Mouse (Mus musculus) intestine, embryonic 14.5 days (tissue): ENCODE measurements around the gene Chst10. TPM values are rescaled to one million over a fixed set of nuclear protein-coding genes. Genes with fewer than 3 reads are reported as not detected.

Experiments used
- ATAC-seq: fragments of 200-750 bp; cut with Nextera tagmentation; replicated peaks from 2 replicates; pipeline ENCODE4 v1.8.0; 2017; ENCODE audit warnings: low read depth, moderate number of reproducible peaks, moderate TSS enrichment, moderate library complexity; ENCODE audit not compliant: low FRiP score, low TSS enrichment
- DNase-seq: peaks from one replicate; pipeline ENCODE4 v3.0.0-alpha.2; 2018; ENCODE audit warnings: low spot score
- H3K27ac ChIP-seq: fragments of 300-500 bp; sonication (generic); 2 replicates; pipeline ENCODE4 v1.5.1; 2014; ENCODE audit warnings: low read depth, mild to moderate bottlenecking, control low read depth
- H3K27me3 ChIP-seq: fragments of 300-500 bp; sonication (generic); replicated peaks from 2 replicates; pipeline ENCODE4 v1.6.1; 2014; ENCODE audit warnings: low read length, control low read depth; ENCODE audit not compliant: control insufficient read depth, insufficient read depth
- H3K36me3 ChIP-seq: fragments of 300-500 bp; sonication (generic); 2 replicates; pipeline ENCODE4 v1.6.1; 2014; ENCODE audit warnings: low read length, control low read depth; ENCODE audit not compliant: control insufficient read depth, insufficient read depth
- H3K4me1 ChIP-seq: fragments of 300-500 bp; sonication (generic); replicated peaks from 2 replicates; pipeline ENCODE4 v1.6.1; 2014; ENCODE audit warnings: low read length, control low read depth, mixed read lengths; ENCODE audit not compliant: control insufficient read depth, insufficient read depth
- H3K4me2 ChIP-seq: fragments of 300-500 bp; sonication (generic); 2 replicates; pipeline ENCODE4 v1.6.1; 2014; ENCODE audit warnings: low read length
- H3K4me3 ChIP-seq: fragments of 300-500 bp; sonication (generic); 2 replicates; pipeline ENCODE4 v1.5.1; 2014; ENCODE audit warnings: low read depth, low read length, control low read depth, mixed read lengths
- H3K9ac ChIP-seq: fragments of 300-500 bp; sonication (generic); 2 replicates; pipeline ENCODE4 v1.6.1; 2014; ENCODE audit warnings: mild to moderate bottlenecking, low read length
- H3K9me3 ChIP-seq: fragments of 300-500 bp; sonication (generic); 2 replicates; pipeline ENCODE4 v1.6.1; 2016; ENCODE audit warnings: low read length, control low read depth; ENCODE audit not compliant: control insufficient read depth
- WGBS: fragments of 180-500 bp; shearing (Covaris S2); extraction: QIAGEN DNeasy Blood & Tissue Kit; methylation state at CpG from one replicate; pipeline ENCODE4 v1.1.7; 2014; 5-methylcytosine and 5-hydroxymethylcytosine counted together
- polyA plus RNA-seq: library from polyadenylated mRNA; unstranded; fragments of >200 nt; fragmentation: Nextera tagmentation; extraction: Ambion mirVana; gene quantifications from 2 replicates; pipeline ENCODE4 v1.2.1, GENCODE M21; 2014

Gene Chst10
- polyA plus RNA-seq = 6.2 and 6.4 TPM in 2 replicates

DNA sequence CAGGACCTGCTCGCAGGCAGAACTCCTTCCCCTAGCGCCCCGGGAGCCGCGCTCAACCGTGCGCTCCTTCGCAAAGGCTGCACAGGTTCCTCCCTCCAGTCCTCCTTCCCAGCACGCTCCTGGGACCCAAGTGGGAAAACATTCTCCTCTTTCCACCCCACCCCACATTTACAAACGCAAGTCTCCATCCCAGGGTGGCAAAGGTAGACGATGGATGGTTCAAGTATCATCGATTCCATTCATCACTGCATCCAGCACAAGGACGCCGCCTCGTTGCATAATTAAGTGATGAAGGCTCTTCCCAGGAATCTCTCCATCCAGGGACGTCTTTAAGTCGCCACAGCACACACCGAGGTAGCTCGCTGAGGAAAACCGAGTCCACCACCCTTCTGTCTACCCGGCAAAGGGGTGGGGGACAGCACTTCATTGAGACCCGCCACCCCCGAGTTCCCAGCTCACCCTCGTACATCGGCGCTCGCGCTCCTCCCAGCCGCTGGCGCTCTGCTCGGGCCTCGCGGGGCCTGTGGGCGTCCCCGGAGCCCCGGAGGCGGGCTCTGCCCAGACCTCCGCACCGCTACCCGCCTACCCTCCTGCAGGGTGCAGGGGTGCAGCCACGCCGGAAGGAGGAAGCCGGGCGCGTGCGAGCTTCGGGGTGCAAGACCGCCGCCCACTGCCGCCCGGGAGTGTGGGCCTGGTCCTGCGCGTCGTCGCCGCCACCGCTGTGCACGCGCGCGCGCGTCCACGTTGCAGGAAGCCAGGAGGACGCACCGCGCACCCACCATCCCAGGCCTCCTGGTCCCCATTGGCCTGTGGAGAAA, at the start of gene Chst10:
Gene Chst10 (minus strand): TSS at position 731 of the 818 bp plus-strand sequence.
- Histone ChIP-seq H3K9ac (peak within 1 kb of the TSS; percentile 51), H3K9me3 (no peaks in the 10 kb centered on the region), H3K27me3 (no peaks in the 10 kb centered on the region; the same call in 1 of the 2 replicates), H3K4me1 (no peaks in the 10 kb centered on the region), H3K27ac (no peak within 1 kb of the TSS), H3K4me2 (peak within 1 kb of the TSS; percentile 82), H3K36me3 (no peaks in the 10 kb centered on the region), H3K4me3 (peak within 1 kb of the TSS; percentile 60)
- ATAC-seq (peak; percentile 90), DNase-seq (peak; percentile 83)
- under 1% methylated on average over 67 of the region's 67 CpGs for WGBS

DNA sequence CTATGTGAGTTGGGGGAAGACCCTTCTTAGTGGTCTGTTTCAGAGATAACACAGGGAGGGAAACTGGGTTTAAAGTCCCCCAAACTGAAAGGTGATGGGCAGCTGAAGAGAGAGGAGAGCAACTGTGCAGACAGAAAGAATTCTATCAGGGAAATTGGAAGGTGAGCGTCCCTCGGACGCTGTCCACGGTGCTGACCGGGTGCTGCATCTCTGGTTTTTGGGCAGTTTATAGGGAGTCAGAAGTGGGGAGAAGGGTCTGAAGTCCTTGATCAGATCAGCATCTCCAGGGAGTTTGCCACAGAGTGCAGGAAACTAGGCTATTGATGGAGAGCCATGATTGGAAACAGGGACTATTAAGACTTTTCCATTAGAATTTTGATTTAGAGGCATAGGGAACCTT, 41.6 kb upstream of the Chst10 start:
- Histone ChIP-seq H3K36me3 (no peaks in the 10 kb centered on the region), H3K4me2 (no peak overlapping the region), H3K9ac (no peak overlapping the region), H3K27me3 (no peaks in the 10 kb centered on the region), H3K4me1 (no peaks in the 10 kb centered on the region), H3K4me3 (no peak overlapping the region), H3K9me3 (no peaks in the 10 kb centered on the region), H3K27ac (no peak overlapping the region)
- ATAC-seq = no peak
- peak; percentile 84 for DNase-seq
- 9% methylated on average over 5 of the region's 5 CpGs for WGBS

DNA sequence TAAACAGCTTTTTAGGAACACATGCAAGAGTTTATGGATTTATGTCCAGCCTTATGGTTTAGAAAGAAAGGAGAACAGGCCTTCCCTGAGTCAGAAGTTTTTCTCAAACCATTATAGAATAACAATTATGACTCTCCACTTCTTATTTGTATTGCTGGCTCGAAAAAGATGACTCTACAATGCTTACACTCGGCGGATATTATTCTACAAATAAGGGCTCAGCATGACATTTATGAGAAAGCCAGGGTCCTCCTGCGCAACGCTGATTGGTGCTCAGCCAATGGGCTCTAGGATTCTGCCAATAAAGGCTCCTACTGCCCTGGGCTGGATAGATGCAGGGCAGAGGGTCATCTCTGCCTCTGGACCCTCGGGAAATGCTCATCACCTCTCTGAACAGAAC, 40.9 kb upstream of the Chst10 start, which contains the start of gene Nms:
Gene Nms (plus strand): TSS at position 301 of the 400 bp plus-strand sequence.
- Histone ChIP-seq H3K9me3 (no peaks in the 10 kb centered on the region), H3K36me3 (no peaks in the 10 kb centered on the region), H3K27me3 (no peaks in the 10 kb centered on the region), H3K4me1 (no peaks in the 10 kb centered on the region), H3K27ac (no peak within 1 kb of the TSS), H3K4me3 (no peak within 1 kb of the TSS), H3K9ac (no peak within 1 kb of the TSS), H3K4me2 (no peak within 1 kb of the TSS)
- WGBS = 72% methylated on average over 6 of the region's 6 CpGs
- no peak for DNase-seq
- ATAC-seq = no peak

DNA sequence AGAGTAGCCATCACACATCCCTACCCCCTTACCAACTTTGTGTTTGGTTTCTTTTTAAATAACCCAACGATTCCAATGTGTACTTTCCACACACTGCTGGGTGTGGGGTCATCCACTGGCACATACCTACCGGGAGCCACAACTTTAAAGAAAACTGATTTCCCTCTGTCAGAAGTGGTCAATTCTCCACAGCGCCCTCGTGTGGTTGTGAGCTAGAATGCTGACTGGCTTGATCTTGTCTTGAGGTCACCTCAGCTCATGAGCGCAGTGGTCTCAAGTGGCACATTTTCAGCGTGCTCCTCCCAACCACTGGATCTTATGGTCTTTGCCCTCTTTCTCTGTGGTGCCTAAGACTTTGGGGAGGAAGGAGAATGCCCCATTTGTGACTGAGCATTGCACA, 38.8 kb upstream of the Chst10 start:
- no peak overlapping the region for H3K4me3 ChIP-seq
- no peak overlapping the region for H3K9ac ChIP-seq
- ATAC-seq (no peak), DNase-seq (peak; percentile 70)
- no peak overlapping the region for H3K4me2 ChIP-seq
- H3K27me3 ChIP-seq = no peaks in the 10 kb centered on the region
- no peaks in the 10 kb centered on the region for H3K36me3 ChIP-seq
- H3K4me1 ChIP-seq = no peaks in the 10 kb centered on the region
- no peak overlapping the region for H3K27ac ChIP-seq
- WGBS = 22% methylated on average over 6 of the region's 6 CpGs
- no peaks in the 10 kb centered on the region for H3K9me3 ChIP-seq

DNA sequence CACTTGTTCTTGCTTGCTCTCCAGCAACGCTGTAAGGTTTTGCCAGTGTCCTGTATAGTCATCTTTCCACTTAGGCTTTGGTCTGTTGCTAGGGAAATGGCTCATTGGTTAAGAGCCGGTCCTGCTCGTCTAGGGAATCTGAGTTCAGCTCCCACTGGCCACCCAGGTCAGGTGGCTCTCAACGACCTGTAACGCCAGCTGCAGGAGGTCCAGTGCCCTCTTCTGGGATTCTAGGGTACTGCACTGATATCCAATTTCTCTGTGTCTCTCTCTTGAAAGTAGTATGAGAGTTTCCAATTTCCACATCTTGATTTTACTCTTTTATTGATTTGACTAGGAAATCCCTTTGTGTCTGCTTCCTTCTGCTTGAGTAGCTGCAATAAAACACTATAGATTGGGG, 36.7 kb upstream of the Chst10 start:
- no peak for DNase-seq
- WGBS = 39% methylated on average over 5 of the region's 5 CpGs
- H3K4me1 ChIP-seq = no peaks in the 10 kb centered on the region
- no peaks in the 10 kb centered on the region for H3K27me3 ChIP-seq
- H3K9ac ChIP-seq = no peak overlapping the region
- no peaks in the 10 kb centered on the region for H3K36me3 ChIP-seq
- H3K4me2 ChIP-seq = no peak overlapping the region
- H3K27ac ChIP-seq = no peak overlapping the region
- no peak for ATAC-seq
- no peak overlapping the region for H3K4me3 ChIP-seq
- no peaks in the 10 kb centered on the region for H3K9me3 ChIP-seq

DNA sequence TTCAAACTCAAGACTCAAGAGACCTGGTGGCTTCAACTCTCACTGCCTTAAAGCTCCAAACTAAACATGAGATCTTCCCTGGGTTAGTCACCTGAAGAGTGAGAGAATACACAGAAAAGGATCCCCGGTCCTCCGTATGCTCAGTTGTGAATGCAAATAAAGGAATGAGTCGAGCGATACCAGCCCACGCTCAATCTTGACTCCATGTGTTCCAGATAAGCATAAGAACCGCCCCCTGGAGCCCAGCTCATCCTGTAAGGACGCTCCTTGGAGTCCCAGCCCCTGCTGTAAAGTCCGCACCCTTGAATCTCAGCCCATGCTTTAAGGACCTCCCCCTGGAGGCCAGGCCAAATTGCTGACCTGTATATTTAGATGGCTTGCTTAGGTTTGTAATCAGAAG, 32.8 kb upstream of the Chst10 start:
- Histone ChIP-seq H3K4me2 (no peak overlapping the region), H3K27me3 (no peaks in the 10 kb centered on the region), H3K36me3 (no peaks in the 10 kb centered on the region), H3K4me3 (no peak overlapping the region), H3K9ac (no peak overlapping the region), H3K9me3 (no peaks in the 10 kb centered on the region), H3K27ac (no peak overlapping the region), H3K4me1 (no peaks in the 10 kb centered on the region)
- peak; percentile 76; the same call in 1 of the 2 replicates for ATAC-seq
- WGBS = 57% methylated on average over 8 of the region's 8 CpGs
- peak; percentile 55 for DNase-seq

DNA sequence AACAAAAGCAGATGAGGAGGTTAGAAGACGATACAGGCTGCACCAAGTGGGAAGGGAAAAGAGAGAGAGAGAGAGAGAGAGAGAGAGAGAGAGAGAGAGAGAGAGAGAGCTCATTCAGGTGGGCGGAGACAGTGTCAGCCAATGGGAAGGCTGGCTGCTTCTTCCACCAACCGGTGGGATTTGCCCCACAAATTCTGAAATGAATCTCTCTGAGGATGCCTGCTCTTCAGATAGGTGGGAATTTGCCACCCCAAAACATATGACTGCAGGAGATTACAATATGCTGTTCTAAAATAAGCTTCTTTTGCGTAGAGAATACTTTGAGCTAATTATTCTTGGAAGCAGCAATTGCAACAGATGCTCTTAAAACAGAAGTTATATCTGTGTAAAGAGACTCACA, 31.5 kb upstream of the Chst10 start:
- WGBS = 67% methylated on average over 4 of the region's 4 CpGs
- no peak for DNase-seq
- no peaks in the 10 kb centered on the region for H3K27me3 ChIP-seq
- no peak overlapping the region for H3K4me2 ChIP-seq
- H3K4me3 ChIP-seq = no peak overlapping the region
- H3K36me3 ChIP-seq = no peaks in the 10 kb centered on the region
- no peak overlapping the region for H3K27ac ChIP-seq
- H3K9ac ChIP-seq = no peak overlapping the region
- ATAC-seq = no peak
- H3K4me1 ChIP-seq = no peaks in the 10 kb centered on the region
- H3K9me3 ChIP-seq = no peaks in the 10 kb centered on the region

DNA sequence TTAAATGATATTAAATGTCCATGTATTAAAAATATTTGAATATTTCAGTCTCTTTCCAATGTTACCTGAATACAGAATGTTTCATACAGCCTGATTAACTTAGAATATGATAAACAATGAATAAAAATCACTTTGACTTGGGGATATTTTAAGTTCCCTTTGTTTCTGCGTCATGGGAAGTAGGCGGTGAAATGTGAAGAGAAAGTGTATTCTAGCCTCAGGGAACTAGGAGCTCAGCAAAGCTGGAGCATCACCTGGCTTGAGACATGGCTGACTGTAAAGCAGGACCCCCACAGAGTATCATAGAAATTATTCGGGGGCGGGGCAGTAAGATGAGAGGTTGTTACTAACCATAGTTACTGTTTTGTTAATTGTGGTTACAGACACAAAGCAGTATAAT, 31.0 kb upstream of the Chst10 start:
- no peak overlapping the region for H3K9ac ChIP-seq
- H3K27me3 ChIP-seq = no peaks in the 10 kb centered on the region
- no peaks in the 10 kb centered on the region for H3K36me3 ChIP-seq
- no peak overlapping the region for H3K4me2 ChIP-seq
- ATAC-seq (no peak), DNase-seq (no peak)
- H3K4me1 ChIP-seq = no peaks in the 10 kb centered on the region
- H3K9me3 ChIP-seq = no peaks in the 10 kb centered on the region
- WGBS = 92% methylated on average over 4 of the region's 4 CpGs
- H3K27ac ChIP-seq = no peak overlapping the region
- no peak overlapping the region for H3K4me3 ChIP-seq

DNA sequence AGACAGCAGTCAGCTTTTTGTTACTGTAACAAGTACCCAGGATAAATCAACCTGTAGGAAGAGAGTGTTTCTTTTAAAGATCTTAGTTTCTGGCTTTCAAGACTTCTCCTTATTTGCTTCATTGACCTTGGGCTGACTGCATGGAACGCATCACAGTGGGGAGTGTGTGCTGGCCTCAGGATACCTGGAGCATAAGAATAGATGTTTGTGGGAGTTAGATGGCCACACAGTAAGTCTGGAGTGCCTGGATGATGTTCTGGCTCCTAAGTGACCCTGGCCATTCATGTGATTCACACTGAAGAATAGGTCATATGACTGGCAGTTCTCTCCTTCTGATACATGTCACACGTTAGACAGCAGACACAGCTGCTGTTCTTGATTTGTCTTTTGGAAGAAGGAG, 6.0 kb upstream of the Chst10 start:
- Histone ChIP-seq H3K4me1 (no peaks in the 10 kb centered on the region), H3K27me3 (no peaks in the 10 kb centered on the region), H3K9me3 (no peaks in the 10 kb centered on the region), H3K9ac (no peak overlapping the region), H3K4me2 (no peak overlapping the region), H3K36me3 (no peaks in the 10 kb centered on the region), H3K27ac (no peak overlapping the region), H3K4me3 (no peak overlapping the region)
- DNase-seq = no peak
- ATAC-seq = no peak
- 72% methylated on average over 2 of the region's 2 CpGs for WGBS
